Mouse (Mus musculus) liver, postnatal 0 days (tissue): ENCODE measurements around the gene Mex3b. TPM values are rescaled to one million over a fixed set of nuclear protein-coding genes. Genes with fewer than 3 reads are reported as not detected.

Source experiments
- ATAC-seq: fragments of 200-750 bp; cut with Nextera tagmentation; 2 replicates; pipeline ENCODE4 v1.8.0; 2017; ENCODE audit warnings: mild to moderate bottlenecking, moderate library complexity
- DNase-seq: peaks from one replicate; pipeline ENCODE4 v3.0.0-alpha.2; 2016
- H3K27ac ChIP-seq: fragments of 300-500 bp; sonication (generic); 2 replicates; pipeline ENCODE4 v1.5.1; 2014; ENCODE audit warnings: antibody characterized with exemption, moderate library complexity, mild to moderate bottlenecking, low read depth
- H3K27me3 ChIP-seq: fragments of 300-500 bp; sonication (generic); 2 replicates; pipeline ENCODE4 v1.6.1; 2014; ENCODE audit warnings: low read length, control low read depth, mixed read lengths; ENCODE audit not compliant: insufficient read depth
- H3K36me3 ChIP-seq: fragments of 300-500 bp; sonication (generic); replicated peaks from 2 replicates; pipeline ENCODE4 v1.6.1; 2014; ENCODE audit warnings: mild to moderate bottlenecking, control low read depth, low read length, moderate library complexity, mixed read lengths; ENCODE audit not compliant: insufficient read depth
- H3K4me1 ChIP-seq: fragments of 300-500 bp; sonication (generic); 2 replicates; pipeline ENCODE4 v1.6.1; 2014; ENCODE audit warnings: antibody characterized with exemption, mild to moderate bottlenecking, control low read depth; ENCODE audit not compliant: insufficient read depth
- H3K4me2 ChIP-seq: fragments of 300-500 bp; sonication (generic); 2 replicates; pipeline ENCODE4 v1.6.1; 2014; ENCODE audit warnings: low read depth, mild to moderate bottlenecking, low read length, moderate library complexity, mixed read lengths
- H3K4me3 ChIP-seq: fragments of 300-500 bp; sonication (generic); 2 replicates; pipeline ENCODE4 v1.5.1; 2014; ENCODE audit warnings: low read depth, low read length
- H3K9ac ChIP-seq: fragments of 300-500 bp; sonication (generic); replicated peaks from 2 replicates; pipeline ENCODE4 v1.6.1; 2014; ENCODE audit warnings: mild to moderate bottlenecking, moderate library complexity
- H3K9me3 ChIP-seq: fragments of 300-500 bp; sonication (generic); 2 replicates; pipeline ENCODE4 v1.6.1; 2016; ENCODE audit warnings: mild to moderate bottlenecking, control low read depth, low read length, mixed read lengths
- CTCF ChIP-seq: sonication (generic); IDR thresholded peaks from 2 replicates; pipeline ENCODE4 v1.5.1; 2016; ENCODE audit warnings: antibody characterized with exemption, low read depth
- EP300 ChIP-seq: IDR thresholded peaks from 2 replicates; pipeline ENCODE4 v1.6.1; 2016; ENCODE audit warnings: antibody characterized with exemption, low read depth, mild to moderate bottlenecking
- WGBS: fragments of 180-500 bp; shearing (Covaris S2); extraction: QIAGEN DNeasy Blood & Tissue Kit; methylation state at CpG from one replicate; pipeline ENCODE4 v1.1.7; 2014; ENCODE audit not compliant: insufficient replicate concordance; 5-methylcytosine and 5-hydroxymethylcytosine counted together
- polyA plus RNA-seq: library from polyadenylated mRNA; unstranded; fragments of >200 nt; fragmentation: Nextera tagmentation; extraction: Ambion mirVana; gene quantifications from 2 replicates; pipeline ENCODE4 v1.2.1, GENCODE M21; 2015

Mex3b gene
- polyA plus RNA-seq, 1 experiment from 2014 or later: 0.40 TPM

- Histone ChIP-seq H3K4me2 (no peak overlapping the region), H3K4me3 (no peak overlapping the region), H3K36me3 (no peaks in the 10 kb centered on the region), H3K27ac (no peak overlapping the region), H3K27me3 (no peaks in the 10 kb centered on the region), H3K9ac (no peak overlapping the region), H3K9me3 (no peaks in the 10 kb centered on the region), H3K4me1 (no peaks in the 10 kb centered on the region)
- TF ChIP-seq EP300 (no peak), CTCF (no peak)
- ATAC-seq (no peak), DNase-seq (no peak)
- WGBS: 66% methylated on average over 10 of the region's 10 CpGs
Observed at GRCm38 (mm10) chr7:82910536-82911384, 43.6 kb downstream of the Mex3b start.

DNA sequence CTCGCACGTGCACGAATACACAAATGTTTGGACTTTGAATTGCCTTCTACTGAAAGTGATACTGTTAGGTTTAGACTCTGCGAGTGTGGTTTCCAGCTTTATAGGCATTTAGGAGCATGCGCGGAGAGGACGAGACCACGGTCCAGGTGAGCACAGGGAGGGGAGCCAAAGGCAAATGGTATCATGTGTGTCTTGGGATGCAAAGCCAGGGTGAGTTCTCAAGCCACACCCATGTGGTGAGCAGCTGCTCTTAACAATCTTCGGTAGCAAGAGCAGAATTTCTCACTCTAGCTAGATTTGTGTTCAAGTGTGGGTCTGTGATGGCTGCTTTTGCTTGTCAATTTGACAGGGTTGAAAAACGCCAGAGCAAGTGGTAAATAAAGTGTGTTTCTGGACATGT, 44.4 kb downstream of the Mex3b start:
- DNase-seq (no peak), ATAC-seq (no peak)
- H3K36me3 ChIP-seq: no peaks in the 10 kb centered on the region
- no peaks in the 10 kb centered on the region for H3K9me3 ChIP-seq
- 82% methylated on average over 10 of the region's 10 CpGs for WGBS
- H3K27me3 ChIP-seq: no peaks in the 10 kb centered on the region
- H3K4me3 ChIP-seq: no peak overlapping the region
- H3K27ac ChIP-seq: no peak overlapping the region
- no peak for TF ChIP-seq CTCF
- no peak for TF ChIP-seq EP300
- no peak overlapping the region for H3K4me2 ChIP-seq
- H3K4me1 ChIP-seq: no peaks in the 10 kb centered on the region
- H3K9ac ChIP-seq: no peak overlapping the region

GRCm38 (mm10) chr7:82914297-82914696, 47.2 kb downstream of the Mex3b start:
- no peak overlapping the region for H3K27ac ChIP-seq
- no peak for ATAC-seq
- H3K4me2 ChIP-seq: no peak overlapping the region
- H3K9me3 ChIP-seq: no peaks in the 10 kb centered on the region
- no peaks in the 10 kb centered on the region for H3K36me3 ChIP-seq
- TF ChIP-seq CTCF (no peak), EP300 (no peak)
- no peaks in the 10 kb centered on the region for H3K27me3 ChIP-seq
- 60% methylated on average over 4 of the region's 4 CpGs for WGBS
- DNase-seq: no peak
- no peak overlapping the region for H3K9ac ChIP-seq
- H3K4me3 ChIP-seq: no peak overlapping the region
- H3K4me1 ChIP-seq: no peaks in the 10 kb centered on the region

Other genes with a start within 250 kb of the Mex3b start
- gene Saxo2, start 218.8 kb upstream of the Mex3b start, polyA plus RNA-seq: 0.22 and 0.41 TPM in 2 replicates
- gene Efl1, start 218.7 kb upstream of the Mex3b start, polyA plus RNA-seq: 5.8 and 6.5 TPM in 2 replicates